Mouse (Mus musculus): ENCODE data around the gene Pla2g2e. TPM values are rescaled to one million over a fixed set of nuclear protein-coding genes. Genes with fewer than 3 reads are reported as not detected.
"Not testable (repeated sequence)": the region's sequence is repeated elsewhere in the genome, so short reads cannot be mapped to it uniquely, and the experiment has no call there.

Gene Pla2g2e
- total RNA-seq, 4 experiments from 2014 or later, result 0.46 to 2.9 (median 0.86) TPM

DNA sequence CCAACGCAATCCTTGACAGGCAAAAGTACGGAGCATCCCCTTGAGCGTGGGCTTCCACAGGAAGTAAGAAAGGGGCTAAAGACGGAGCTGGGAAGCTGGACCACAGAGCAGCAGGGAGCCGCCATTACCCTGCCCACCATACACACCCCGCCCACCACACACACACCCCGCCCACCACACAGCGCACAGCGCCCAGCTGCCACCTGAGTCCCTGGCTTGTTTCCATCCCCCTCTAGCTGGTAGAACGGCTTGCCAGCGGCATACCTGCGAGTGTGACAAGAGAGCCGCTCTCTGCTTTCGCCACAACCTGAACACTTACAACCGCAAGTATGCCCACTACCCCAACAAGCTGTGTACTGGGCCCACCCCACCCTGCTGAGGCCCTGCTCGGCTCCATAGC, 4.4 kb downstream of the Pla2g2e start:
- DNase-seq, result no peak

DNA sequence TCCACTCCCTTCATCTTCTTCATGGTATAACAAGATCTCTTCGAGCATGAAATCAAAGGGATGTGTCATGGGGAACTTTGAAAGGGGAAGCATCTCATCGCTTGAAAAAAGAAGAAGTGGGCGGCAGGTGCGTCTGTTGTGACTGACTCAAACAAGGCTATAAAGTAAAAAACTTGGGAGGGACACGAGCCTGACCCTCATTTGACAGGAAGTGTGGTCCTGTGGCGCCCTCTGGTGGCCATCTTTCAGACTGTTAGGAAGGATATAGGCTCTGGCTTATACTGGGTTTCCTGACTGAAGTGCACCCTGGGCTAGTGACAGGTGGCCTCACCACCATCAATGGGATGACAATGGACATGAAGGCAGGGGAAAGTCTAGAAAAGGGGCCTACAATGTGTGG, 6.5 kb downstream of the Pla2g2e start:
- DNase-seq, result peak; percentile 71

DNA sequence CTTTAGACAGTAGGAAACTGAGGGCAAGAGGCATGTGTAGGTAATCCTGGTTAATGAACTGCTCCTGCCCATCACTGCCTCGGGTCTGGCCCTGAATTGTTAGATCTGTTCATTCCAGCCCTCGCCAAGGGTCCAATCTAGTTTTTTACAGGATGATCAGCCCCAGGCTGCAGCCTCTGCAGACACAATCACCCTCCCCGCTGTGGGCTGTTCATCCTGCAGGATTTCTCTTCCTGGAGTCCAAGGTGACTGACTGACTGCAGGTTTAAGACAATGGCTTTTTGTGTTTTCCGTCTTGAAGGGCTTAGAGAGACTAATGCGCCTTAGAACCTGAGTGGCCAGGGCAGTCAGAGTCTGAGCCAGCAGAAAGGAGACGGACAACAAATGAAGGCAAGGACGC, 11.4 kb downstream of the Pla2g2e start:
- DNase-seq, result no peak

DNA sequence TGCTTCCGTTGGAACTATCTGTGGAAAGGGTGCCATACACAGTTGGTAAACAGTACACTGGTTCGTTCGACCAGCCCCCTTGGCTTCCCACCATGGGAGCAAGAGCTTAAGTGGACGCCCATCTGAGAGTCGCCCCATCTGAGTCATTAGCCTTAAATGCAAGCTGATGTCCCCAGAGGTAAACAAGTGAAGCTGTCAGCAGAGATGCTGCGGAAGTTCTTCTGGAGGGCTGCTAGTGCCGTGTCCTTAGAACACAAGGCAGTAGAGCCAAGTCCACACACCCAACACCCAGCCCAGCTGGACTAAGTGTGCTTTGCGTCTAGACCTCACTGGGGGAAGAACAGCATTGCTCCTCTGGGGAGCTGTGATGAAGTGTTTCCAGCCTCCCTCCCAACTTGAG, 11.9 kb downstream of the Pla2g2e start:
- DNase-seq, result no peak

DNA sequence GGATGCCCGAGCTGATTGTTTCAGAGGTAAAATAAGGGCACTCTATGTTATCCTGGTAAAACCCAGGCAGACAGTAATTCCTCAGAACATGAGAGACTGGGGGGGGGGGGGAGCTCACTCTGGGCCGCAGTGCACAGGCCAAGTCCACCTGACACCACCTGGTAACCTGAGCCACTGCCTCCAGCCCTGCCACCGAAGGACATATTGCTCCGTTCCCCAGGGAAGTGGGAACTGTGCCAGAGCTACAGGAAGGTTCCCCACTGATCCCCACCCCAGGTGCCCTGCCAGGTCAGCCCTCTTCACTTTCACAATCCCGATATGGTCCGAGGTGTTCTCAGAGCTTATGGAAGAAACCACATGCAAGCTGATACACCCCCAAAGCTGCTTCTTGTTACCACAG, 14.9 kb downstream of the Pla2g2e start:
- DNase-seq, result no peak

DNA sequence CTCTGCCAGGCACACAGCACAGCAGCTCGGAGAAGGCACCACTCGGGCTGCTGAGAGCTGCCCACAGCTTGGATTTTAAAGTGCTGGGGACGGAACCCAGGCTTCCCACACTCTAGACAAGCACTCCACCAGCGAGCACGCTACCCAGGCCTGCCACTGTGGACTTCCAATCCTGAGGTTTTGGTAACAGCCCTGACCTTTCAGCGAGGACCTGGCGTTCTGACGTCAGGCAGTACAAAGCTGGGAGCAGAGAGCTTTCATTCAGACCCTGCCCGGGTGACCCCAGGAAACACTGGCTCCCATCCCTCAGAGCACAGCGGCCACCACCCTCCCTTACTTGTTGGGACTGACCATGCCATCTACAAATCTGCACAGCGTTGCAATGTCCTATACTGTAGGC, 16.0 kb downstream of the Pla2g2e start:
- not testable (repeated sequence) for DNase-seq

DNA sequence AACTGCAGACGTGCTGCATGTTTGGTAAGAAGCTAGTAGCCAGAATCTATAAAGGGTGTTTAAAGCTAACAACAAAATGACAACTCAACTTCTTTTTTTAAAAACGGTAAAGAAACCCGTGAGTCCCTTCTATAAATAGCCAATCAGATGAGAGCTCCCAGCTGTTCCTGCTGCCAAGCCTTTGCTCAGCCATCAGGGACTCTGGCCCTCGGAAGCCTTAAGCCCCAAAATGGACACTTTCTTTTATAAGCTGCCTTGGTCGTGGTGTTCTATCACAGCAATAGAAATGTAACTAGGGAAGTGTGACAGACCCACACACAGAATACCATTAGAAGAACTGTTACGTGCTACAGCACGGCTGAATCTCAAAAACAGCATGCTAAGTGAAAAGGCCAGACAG, 21.6 kb downstream of the Pla2g2e start:
- DNase-seq, result no peak

DNA sequence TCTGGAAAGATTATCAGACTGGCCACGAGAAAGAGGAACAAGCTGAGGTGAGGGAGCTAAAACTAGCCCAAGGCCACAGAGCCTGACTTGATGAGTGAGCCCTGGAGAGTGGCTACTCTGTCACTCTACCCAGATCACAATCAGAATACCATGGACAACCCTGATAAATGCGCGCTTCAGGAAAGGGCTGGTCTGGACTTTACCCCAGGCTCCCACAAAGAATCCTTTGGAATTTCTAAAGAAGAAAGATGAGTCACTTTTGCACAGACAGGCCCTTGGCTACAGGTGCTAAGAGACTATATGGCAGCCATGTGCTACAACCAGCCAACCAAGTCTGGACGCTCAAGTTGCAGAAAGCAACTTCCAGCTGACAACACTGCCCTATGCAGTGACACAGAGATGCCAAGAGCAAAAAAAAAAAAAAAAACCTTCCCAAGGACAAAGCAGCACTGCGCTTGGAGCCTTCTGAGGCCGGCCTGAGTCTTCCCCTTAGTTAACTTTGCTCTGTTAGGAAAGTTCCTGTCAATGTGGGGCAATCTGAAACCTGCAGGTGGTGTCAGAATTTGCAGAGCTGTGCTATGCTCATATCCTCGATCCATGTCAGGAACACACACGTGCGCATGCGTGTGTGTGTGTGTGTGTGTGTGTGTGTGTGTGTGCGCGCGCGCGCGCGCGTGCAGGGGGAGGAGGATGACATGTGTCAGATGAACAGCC, 28.0 kb downstream of the Pla2g2e start:
- no peak for DNase-seq

DNA sequence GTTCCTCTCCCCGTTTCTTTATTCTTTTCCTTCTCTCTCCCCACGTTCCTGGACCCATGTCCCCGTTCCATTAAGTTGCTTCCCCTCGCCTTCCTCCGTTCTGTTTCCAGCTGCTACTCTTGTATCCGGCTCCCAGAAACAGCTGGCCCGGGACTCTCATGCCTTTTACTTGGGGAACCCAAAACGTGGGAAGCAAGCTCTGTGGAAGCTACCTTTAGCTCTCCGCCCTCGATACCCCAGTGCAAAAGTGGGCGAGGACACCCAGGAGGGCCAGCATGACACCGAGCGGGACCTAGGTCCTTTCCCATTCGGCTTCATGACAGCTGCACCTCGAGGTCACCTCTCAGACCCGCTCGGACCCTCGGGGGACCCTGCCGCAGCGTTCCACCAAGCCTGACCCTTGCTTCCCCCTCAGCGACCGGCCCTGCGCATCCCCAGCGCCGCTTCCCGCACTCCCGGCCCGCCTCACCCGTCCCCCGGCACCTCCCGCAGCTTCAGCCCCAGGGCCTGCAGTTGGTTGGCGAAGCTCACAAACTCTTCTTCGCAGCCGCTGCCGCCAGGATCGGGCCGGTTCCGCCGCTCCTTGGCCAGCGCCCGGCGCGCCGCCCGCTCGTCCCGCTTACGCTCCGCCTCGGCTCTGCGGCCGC, 35.5 kb downstream of the Pla2g2e start:
- DNase-seq, result no peak

DNA sequence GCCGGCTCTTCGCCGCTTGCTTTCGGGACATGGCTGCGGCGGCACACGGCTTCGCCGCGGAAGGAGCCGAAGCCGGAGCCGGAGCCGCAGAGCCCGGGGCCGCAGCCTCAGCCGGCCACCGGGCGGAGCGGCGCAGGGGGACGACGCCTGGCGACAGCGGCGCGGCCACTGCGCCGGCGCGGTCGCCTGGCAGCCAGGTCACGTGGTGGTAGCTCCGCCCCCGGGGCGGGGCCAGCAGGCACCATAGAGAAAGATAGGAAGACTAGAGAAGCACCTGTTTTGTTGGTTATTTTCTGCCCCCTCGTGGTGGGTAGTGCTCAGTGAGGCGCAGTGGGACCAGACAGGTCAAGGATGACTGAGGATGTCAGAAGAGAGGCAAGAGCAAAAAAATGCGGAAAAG, 36.1 kb downstream of the Pla2g2e start, which contains the start of gene Otud3:
Otud3 (minus strand) TSS at position 149 of the 400 bp plus-strand sequence.
- peak; percentile 93 for DNase-seq

DNA sequence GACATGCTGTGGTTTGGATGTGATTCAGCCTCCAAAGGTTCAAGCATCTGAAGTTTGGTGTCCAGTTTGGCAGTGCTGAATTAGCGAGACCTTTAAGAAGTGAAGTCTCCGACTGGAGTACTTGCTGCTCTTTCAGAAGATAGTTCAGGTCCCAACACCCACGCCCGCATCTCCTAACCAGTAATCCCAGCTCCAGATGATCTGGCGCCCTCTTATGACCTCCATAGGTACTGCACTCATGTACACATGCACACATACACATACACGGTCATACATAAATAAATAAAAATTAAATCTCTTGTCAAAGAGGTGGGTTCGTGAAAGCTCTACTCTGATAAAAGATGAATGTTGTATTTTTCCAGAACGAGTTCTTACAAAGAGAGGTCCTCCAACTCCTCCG, 39.5 kb downstream of the Pla2g2e start:
- no peak for DNase-seq

DNA sequence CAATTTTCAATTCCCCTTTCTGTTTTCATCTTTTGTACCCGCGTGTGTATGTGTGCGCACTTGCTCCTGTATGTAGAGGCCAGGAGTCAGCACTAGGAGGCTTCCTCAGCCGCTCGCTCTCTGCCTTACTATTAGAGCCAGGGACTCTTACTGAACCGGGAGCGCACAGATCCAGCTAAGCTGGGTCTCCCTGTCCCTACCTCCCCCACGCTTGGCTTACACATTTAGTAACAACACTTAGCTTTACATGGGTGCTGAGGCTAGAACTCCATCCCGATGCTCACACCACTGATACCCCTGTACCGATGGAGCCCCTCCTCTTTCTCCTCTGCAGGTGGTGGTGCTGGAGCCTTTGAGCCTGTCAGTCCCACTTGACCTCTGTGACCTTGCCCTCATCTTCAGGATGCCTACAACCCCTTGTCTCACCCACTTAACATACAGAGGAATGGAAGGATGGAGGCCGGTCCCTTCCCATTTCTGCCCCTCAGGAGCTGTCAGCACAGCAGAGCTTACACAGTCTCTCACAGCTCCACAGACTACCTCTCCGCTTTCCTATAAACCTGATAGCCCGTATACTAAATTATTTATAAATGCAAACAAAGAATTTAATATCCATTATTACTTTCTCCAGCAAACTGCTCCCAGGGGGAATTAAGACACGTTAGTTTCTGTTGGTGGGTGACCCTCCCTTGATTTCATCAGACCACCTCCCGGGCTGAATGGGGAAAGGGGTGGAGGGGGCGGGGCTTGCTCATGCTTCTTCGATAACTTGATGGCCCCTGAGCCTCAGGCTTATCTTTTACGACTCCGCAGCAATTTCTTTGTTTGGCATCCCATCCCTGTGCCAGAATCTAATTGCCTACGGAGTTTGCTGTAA, 43.8 kb downstream of the Pla2g2e start:
- DNase-seq, result no peak

DNA sequence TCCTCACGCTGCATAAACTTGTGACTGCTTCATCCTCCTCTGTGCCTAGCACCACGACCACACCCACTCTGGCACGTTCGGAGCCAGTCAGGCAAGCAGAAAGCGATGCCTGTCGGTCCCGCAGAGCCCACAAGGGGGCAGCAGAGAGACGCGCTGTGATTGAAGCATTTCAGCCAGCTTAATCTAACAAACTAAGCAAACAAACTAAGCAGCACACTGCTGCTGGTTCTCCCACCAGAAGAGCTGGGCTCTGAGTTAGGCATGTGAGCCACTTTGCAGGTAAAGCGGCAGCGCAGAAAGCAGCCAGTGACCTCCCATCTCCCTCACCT, 44.4 kb downstream of the Pla2g2e start:
- peak; percentile 86 for DNase-seq

DNA sequence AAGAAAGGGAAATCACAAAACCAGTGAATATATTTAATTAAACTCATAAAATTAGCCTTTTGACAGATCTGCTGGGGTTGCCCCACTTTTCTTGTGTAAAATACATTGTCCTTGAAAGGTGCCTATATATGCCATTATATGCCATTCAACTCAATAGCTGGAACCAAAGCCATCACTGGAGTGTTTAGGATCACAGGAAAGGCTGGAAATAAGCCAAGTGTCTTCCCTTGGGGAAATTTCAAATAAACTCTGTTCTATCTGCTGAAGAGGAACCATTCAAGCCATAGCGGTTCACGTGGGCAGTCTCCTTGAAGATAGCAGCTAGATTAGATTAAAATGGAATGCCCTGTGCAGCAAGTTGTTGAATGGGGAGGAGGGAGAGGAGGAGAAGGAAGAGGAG, 47.8 kb downstream of the Pla2g2e start:
- no peak for DNase-seq

Other genes with a start within 250 kb of the Pla2g2e start
- under 1 TPM in 1 of 4 experiments, not detected in 3; 0.06 TPM for gene Vwa5b1, start 242.1 kb upstream of the Pla2g2e start, total RNA-seq (2022)
- under 1 TPM in 3 of 4 experiments, not detected in 1; 0.52 to 0.81 (median 0.68) TPM for gene Pla2g2c, start 153.2 kb upstream of the Pla2g2e start, total RNA-seq (2022)
- 1 to 10 TPM; 1.0 to 3.9 (median 2.3) TPM for gene Ubxn10, start 140.8 kb upstream of the Pla2g2e start, total RNA-seq (2022)
- 10 to 100 TPM; 27.9 to 46.9 (median 39.1) TPM for gene Pla2g2f, start 120.3 kb upstream of the Pla2g2e start, total RNA-seq (2022)
- gene Pla2g2d, start 102.2 kb upstream of the Pla2g2e start, total RNA-seq (2022), result 1 to 10 TPM; 1.8 to 4.1 (median 2.8) TPM
- gene Pla2g5, start 14.5 kb upstream of the Pla2g2e start, total RNA-seq (2022), result 10 to 100 TPM; 13.3 to 43.8 (median 24.8) TPM
- gene Gm13030, start 4.0 kb upstream of the Pla2g2e start, total RNA-seq (2022), result not detected
- gene Otud3, start 36.0 kb downstream of the Pla2g2e start, total RNA-seq (2022), result 10 to 100 TPM; 10.6 to 11.7 (median 11.3) TPM
- gene Rnf186, start 89.2 kb downstream of the Pla2g2e start, total RNA-seq (2022), result not detected
- gene Tmco4, start 94.9 kb downstream of the Pla2g2e start, total RNA-seq (2022), result 10 to 100 TPM; 19.1 to 23.0 (median 21.1) TPM
- gene Htr6, start 197.6 kb downstream of the Pla2g2e start, total RNA-seq (2022), result under 1 TPM; 0.48 to 0.99 (median 0.84) TPM
- 10 to 100 TPM; 55.4 to 73.9 (median 64.2) TPM for gene Nbl1, start 215.1 kb downstream of the Pla2g2e start, total RNA-seq (2022)